Mouse (Mus musculus) bone marrow macrophage, adult 2 months (primary cell): ENCODE data around the gene Entpd5.

Source experiments
- CTCF ChIP-seq: IDR thresholded peaks from 2 replicates; pipeline ENCODE4 v1.5.1; 2012; ENCODE audit warnings: low read depth, mild to moderate bottlenecking, low read length, moderate library complexity
- POLR2A ChIP-seq: IDR thresholded peaks from 2 replicates; pipeline ENCODE4 v1.6.1; 2012; ENCODE audit warnings: mild to moderate bottlenecking, low read depth, low read length, borderline replicate concordance

DNA sequence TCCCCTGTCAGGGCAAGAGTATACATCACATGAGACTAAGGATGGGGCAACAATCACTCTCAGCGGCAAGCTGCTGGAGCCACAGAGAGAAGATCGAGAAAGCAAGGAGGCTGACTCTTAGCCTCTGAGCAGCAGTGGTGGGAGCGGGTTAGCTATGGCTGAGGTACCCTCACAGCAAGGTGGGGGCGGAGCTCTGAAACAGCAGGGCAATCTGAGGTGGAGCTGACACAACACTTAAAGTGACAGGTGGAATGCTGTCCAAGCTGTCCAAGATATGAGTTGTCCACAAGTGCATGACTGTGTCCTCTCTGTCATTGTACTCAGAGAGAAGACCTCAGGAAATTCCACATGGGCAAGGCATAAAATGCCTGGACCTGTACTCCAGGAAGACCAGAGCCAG, 26.5 kb downstream of the Entpd5 start:
- no peak for TF ChIP-seq POLR2A
- TF ChIP-seq CTCF, result no peak
